Mouse (Mus musculus): ENCODE measurements at regions not wholly inside any gene's neighbourhood (a gene's known extent, or its start where the extent isn't known, plus 50 kb on each side); places are given as distances from the start of the nearest gene placed in this dataset.

- DNase-seq (ENCODE audit: low read depth, low spot score) = no peak
Measured at GRCm38 (mm10) chr17:84129204-84129603, 58.5 kb downstream of the Zfp36l2 start.

DNA sequence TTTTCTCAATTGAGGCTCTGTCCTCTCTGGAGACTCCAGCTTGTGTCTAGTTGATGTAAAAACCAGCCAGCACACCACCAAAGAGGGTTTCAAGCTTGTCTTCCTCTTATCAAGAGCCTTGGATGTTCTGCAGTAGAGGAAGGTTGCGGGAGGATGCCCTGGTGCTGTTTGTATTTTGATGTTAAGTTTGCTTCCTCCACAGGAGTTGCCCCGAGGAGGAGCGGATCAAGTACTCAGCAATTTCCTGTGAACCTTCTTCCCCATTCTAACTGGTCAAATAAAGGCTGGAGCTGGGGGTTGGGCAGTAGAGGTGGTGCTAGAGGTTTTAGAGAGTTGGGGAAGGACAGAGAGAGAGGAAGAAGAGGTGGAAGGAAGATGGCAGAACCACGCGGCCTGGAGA is 59.5 kb downstream of the Zfp36l2 start:
- peak; percentile 47 for DNase-seq (ENCODE audit: low read depth, low spot score)

- no peak for DNase-seq (ENCODE audit: low read depth, low spot score)
Measured at GRCm38 (mm10) chr17:84126168-84126567, 61.6 kb downstream of the Zfp36l2 start.

DNA sequence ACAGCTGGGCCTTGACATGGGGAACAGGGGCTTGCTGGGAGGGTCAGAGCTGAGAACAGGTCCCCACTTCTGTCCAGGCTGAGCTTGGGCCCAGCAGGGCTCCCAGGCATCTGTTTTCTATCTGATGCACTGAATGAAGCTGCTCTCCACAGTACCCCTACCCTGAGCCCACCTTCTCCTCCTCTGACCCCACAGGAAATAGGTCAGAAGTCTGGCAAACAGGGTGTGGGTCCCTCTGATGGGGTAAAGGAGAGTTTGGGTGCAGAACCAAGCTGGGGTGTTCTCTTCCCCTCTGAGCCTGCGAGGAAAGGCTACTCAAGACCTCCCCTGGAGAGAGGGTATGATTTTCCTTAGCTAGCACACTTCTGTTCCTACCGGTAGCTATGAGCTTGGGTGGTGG is 64.6 kb downstream of the Zfp36l2 start:
- DNase-seq (ENCODE audit: low read depth, low spot score) = no peak

DNA sequence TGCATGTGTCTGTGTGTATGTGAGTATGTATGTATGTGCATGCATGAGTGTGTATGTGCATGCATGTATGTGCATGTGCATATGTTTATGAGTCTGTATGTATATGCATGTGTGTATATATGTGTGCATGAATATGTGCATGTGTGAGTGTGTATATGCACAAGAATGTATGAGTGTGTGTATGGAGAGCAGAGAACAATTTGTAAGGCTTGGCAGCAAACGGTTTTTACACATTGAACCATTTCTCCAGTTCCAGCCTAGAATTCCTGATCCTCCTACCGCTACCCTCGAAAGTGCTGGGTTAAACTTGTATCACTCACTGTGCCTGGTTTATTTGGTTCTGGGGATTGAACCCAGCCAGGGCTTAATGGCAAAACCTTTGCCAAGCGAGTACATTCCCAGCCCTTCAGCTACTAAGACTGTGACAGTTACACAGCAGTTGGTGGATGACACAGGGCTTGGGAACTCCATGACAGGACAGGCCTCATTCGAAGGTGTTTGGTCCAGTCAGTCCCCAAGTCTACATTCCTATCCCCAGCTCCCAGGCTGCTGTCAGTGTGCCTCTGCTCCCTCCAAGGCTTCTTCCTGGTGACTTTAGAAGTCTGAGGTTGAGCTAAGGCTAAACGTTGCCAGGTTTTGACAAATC is 65.1 kb downstream of the Zfp36l2 start:
- no peak for DNase-seq (ENCODE audit: low read depth, low spot score)

- no peak for DNase-seq (ENCODE audit: low read depth, low spot score)
Measured at GRCm38 (mm10) chr17:84121291-84121690, 66.5 kb downstream of the Zfp36l2 start.

DNA sequence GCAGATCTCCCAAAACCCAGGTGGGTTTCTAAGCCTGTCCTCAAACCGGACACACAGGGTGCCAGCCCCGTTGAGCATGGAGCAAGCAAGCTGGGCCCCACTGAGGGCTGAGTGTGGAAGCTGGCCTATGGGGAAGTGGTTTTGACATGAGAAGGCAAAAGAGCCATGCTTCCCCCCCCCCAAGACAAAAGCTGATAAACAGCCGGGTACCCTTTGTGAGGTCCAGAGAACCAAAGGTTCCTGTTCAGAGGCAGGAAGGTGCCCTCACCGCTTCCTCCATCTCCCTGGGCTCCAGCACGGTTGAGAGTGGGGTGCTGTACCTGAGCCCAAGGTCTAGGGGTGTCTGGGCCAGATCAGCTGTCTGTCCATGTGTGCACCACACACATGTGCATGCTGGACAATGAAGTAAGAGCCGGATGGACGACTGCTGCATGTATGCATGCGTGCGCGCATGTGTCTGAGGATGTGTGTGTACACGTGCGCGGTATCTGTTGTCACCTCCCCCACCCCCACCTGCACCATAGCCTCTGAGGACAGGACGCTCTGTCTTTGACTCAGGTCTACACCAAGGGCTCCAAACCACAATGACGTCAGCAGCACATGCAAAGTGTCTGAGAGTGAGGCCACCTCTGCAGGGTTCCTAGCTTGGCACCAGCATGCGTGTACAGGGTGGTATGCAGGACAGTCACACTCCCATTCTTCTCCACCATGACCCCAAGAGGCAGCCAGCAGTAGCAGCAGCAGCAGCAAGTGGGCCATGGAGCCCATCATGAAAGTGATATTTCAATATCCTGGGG is 68.3 kb downstream of the Zfp36l2 start:
- DNase-seq (ENCODE audit: low read depth, low spot score) = no peak

DNA sequence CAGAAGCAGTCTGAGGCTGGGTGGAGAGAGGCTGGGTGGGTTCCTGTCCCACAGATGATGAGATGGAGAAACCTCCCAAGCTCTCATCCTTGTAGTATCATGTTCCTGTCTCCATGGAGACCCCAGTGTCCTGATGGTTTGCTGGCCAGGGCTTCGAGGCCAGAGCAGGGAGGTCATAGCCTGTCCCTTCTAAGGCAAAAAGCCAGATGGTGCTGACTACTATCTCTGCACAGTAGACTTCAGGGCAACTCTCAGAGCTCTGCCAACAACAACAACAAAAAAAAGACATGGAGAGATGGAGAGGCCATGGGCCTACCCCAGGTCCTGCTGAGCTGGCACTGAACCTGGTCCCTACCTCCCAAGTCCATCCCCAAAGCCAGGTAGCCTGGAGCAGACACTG is 69.0 kb downstream of the Zfp36l2 start:
- DNase-seq (ENCODE audit: low read depth, low spot score) = no peak

DNA sequence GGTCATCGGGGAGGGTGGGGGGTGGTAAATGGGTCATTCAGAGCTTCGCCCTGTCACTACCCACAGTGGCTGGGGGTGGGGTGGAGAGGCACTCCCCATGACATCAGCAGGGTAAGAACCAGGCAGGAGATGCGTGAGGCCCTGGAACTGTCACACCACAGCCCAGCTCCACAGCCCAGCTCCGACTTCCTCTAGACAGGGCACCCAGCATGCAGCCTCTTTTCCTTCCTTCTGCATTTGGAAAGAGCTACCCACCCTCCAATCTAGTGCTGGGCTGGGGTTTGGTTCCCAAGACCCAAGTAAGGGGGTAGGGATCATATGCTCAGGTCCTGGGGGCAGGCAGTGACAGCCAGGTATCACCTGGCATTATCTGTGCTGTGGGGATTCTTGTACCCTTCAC is 69.5 kb downstream of the Zfp36l2 start:
- DNase-seq (ENCODE audit: low read depth, low spot score) = no peak

DNA sequence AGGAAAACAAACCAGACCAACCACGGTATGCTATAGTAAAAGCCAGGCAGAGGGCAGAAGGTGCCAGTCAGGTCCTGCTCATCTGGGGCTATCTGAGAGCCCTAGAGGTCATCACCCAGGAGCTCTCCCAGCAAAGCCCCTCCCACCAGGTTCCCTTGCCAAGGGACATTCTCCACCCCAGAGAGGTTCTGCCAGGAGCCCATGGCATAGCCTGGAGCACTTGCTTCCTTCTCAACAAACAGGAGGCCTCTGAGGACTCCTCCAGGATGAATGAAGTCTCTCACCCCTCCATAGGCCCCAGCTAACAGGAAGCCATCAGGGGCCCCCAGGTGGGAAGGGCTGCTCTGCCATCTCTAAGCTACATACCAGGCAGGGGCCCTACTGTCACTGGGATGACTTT is 70.0 kb downstream of the Zfp36l2 start:
- no peak for DNase-seq (ENCODE audit: low read depth, low spot score)

DNA sequence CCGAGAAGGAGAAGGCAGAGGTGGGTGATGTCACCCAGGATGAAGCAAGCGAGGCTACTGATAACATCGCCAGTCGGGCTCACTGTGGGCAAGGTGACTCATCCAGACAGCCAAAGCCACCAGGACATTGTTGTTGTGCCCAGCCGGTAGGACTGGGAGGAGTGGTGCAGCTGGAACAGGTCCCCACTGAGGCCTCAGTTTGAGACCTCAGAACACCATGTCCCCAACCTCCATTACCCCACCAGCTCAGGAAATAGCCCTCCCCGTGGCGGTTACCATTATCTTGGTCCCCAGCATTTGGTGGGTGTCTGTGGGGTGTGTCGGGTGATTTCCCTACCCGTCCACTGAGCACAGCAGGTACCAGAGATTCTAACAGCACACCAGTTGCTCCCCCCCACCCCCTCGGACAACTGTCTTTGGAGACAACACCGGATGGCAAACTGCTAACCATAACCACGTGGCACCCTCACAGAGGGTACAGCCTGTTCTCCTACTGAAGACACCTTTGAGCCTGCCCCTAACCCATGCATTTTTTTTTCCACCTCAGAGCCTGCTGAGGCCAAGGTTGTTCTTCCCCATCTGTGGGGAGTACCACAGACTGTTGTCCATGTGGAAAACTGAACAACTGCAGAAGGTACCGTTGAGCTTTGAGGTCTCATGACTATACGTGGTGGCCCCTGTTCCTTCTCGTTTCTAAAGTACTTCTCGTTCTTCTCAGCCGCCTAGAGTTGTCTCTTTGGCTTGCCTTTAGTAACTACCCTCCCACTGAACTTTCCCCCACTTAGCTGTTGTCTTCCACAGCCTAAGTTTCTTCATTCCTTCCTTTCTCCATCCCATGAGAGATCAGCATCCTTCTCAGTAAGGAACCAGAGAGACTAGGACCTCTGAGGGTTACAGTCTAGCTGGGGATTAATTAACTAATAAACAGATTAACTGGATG is 71.1 kb downstream of the Zfp36l2 start:
- no peak for DNase-seq (ENCODE audit: low read depth, low spot score)

DNA sequence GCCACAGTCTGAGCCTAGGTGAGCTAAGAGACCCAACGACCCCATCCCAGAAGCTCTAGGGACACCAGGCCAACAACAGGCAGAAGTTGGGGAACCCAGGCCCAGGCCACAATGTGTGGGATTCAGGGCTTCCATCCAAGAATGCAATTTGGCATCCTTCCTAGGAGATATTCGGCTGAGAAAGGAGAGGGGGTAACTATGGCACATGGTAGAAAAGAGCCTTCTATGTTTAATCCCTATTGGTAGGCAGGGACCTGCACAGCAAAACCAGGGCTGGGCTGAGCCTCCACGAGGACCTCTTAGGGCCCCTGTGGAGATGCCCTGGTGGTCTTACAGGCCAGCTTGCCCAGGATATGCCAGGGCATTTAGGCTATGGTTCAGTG is 71.8 kb downstream of the Zfp36l2 start:
- no peak for DNase-seq (ENCODE audit: low read depth, low spot score)

- no peak for DNase-seq (ENCODE audit: low read depth, low spot score)
Measured at GRCm38 (mm10) chr17:84115133-84115532, 72.6 kb downstream of the Zfp36l2 start.

- no peak for DNase-seq (ENCODE audit: low read depth, low spot score)
Measured at GRCm38 (mm10) chr17:84114279-84114994, 73.3 kb downstream of the Zfp36l2 start.

DNA sequence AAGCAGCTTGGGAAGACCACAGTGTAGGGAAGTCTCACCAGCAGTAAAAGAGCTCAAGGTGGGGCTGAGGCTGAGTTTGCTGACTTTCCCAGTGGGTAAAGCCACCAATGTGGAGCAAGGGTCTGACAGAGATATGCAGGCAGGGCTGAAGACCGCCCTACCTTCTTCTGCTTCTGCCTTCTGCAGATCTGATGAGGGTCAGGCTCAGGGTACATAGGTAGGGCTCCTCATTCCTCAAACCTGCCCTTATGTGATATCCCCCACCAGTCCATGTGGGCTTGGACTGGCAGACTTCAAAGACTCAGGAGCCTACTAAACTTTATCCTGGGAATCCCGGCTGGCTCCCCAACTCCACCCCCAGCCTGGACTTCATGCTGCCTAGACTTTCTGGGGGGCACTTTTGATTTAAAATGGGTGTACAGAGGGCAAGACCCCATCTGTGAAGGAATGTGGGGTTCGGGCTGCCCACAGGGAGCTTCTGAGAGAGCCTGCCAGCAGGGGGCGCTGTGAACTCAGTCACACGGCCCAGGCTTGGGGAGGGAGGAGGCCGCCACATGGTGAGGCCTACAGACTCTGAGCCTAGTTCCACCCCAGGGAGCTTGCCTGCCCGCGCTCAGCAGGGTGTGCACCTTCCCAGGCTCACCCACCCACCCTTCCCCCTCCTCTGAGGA is 74.0 kb downstream of the Zfp36l2 start:
- DNase-seq (ENCODE audit: low read depth, low spot score) = peak; percentile 68

GRCm38 (mm10) chr17:84112411-84113031 is 75.2 kb downstream of the Zfp36l2 start:
- DNase-seq (ENCODE audit: low read depth, low spot score) = peak; percentile 36

DNA sequence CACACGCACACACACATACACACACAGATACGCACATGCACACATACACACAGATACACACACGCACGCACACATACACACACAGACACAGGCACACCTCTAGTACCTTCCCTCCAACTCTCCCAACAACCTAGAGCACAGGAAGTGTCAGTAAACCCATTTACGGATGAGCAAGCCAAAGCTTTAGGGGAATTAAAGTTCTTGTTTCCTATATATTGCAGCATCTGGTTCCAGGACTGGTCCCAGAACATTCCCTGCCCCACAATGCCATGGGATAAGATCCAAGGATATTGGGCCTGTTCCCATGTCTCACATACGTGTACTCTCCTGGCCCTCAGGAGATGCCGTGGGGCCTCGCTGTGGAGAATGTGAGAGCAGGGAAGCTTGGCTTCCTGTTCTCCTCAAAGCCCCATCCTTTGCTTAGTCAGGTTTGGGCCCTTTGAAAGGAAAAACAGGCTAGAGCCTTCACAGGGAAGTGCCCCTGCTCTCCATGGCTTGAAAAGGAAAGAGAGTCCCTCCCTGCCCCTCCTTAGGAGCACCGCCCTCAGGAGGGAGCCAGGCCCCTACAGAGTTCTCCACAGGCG is 75.9 kb downstream of the Zfp36l2 start:
- no peak for DNase-seq (ENCODE audit: low read depth, low spot score)

DNA sequence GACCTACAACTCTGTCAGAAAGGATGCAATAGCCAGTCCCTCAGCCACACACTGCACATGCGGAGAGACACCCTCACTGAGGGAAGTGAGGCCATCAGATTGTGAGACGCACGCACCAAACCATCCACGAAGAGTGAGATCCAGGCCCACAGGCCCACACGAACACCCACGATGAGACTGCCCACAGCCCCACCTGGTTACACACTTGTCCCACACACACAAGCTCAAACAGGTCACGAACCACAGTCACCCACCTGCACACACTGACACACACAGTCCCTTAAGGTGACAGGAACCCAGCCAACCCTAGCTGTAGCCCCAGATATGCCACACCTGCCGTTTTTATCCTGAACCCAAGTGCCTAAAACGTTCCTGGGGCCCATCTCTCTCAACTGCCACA is 76.8 kb downstream of the Zfp36l2 start:
- DNase-seq (ENCODE audit: low read depth, low spot score) = no peak

DNA sequence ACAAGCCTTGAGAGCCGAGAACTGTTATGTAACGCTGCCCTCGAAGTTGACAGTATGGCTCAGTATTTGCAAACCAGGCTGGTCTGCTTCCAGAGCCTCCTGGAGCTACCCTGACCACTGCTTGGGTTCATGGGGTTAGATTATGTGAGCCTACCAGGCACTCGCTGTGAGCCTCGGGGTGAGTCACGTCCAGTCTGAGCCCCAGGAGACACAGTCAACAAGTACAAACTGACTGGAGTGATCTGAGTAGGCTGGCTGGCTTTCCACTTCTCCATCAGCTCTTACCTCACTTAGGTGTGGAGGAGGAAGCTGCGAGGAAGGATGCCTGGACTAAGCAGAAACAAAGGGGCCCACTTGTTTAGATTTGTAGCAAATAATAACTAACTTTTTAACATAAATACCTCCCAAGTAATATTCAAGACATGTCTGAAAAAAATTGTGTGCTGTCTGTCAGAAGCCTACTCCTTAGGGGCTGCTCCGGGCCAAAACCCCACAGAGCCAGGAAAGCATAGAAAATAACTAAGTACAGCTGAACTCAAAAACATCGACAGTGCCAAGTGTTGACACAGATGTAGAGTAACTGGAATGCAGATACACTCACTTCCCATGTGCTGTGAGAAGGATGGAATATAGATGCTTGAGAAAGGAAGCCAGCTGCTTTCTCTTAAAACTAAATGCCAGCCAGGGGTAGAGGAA is 77.6 kb downstream of the Zfp36l2 start:
- DNase-seq (ENCODE audit: low read depth, low spot score) = no peak
